Comparison of ENCODE assay signal across 8 mouse cellular contexts in genomic region chr5:45856303-45856821, GRCm38 (mm10). TPM values are rescaled to one million over a fixed set of nuclear protein-coding genes. Genes with fewer than 3 reads are reported as not detected.
DNase-seq lines count a peak whose midpoint lies in the region; ATAC-seq and TF ChIP-seq lines count a peak whose summit lies in the region.

No protein-coding gene starts in this region.

- no peak for TF ChIP-seq POLR2A in limb, embryonic 14.5 days (IDR thresholded peaks at IDR 0.05; ENCODE audit: borderline replicate concordance, extremely low read depth, insufficient read depth, insufficient read length)
- no peak for TF ChIP-seq POLR2A in spleen, adult 2 months (IDR thresholded peaks at IDR 0.05; ENCODE audit: low read depth, low read length)

- no peaks in the 10 kb centered on the region for H3K4me1 ChIP-seq in embryonic facial prominence, embryonic 11.5 days (ENCODE audit: control insufficient read depth, insufficient read depth, low read length)
- H3K4me1 ChIP-seq in limb, embryonic 14.5 days (ENCODE audit: control insufficient read depth, insufficient read depth, low read length), result peaks cover 4% of the 10 kb centered on the region; the same call in 1 of the 2 replicates
- H3K4me1 ChIP-seq in midbrain, embryonic 15.5 days, result peaks cover 8% of the 10 kb centered on the region
- no peaks in the 10 kb centered on the region for H3K4me1 ChIP-seq in spleen, adult 2 months (ENCODE audit: control insufficient read depth, insufficient read depth, insufficient read length)

- peak; percentile 81 for DNase-seq in 416B (ENCODE audit: low read depth)
- DNase-seq in adrenal gland, postnatal 25 days, result peak; percentile 47
- DNase-seq in embryonic facial prominence, embryonic 11.5 days (ENCODE audit: low spot score), result peak; percentile 78
- peak; percentile 61 to 69 for DNase-seq in heart, adult 18-20 months
- peak; percentile 54 for DNase-seq in kidney, adult 18-20 months
- DNase-seq in limb, embryonic 14.5 days (ENCODE audit: low spot score), result peak; percentile 76
- peak in 1 of 2 experiments; percentile 23 for DNase-seq in spleen, adult 2 months (ENCODE audit: low read depth in 1 of 2, low spot score in 2 of 2)

- H3K9me3 ChIP-seq in embryonic facial prominence, embryonic 11.5 days (replicated peaks; ENCODE audit: control insufficient read depth, low read length), result no peaks in the 10 kb centered on the region
- H3K9me3 ChIP-seq in limb, embryonic 14.5 days (ENCODE audit: control insufficient read depth, low read length), result no peaks in the 10 kb centered on the region
- H3K9me3 ChIP-seq in midbrain, embryonic 15.5 days, result no peaks in the 10 kb centered on the region

- H3K9ac ChIP-seq in embryonic facial prominence, embryonic 11.5 days (replicated peaks; ENCODE audit: low read length), result peak overlapping the region; percentile 92
- H3K9ac ChIP-seq in limb, embryonic 14.5 days (ENCODE audit: low read depth, low read length, severe bottlenecking), result peak overlapping the region; percentile 93
- peak overlapping the region; percentile 96 for H3K9ac ChIP-seq in midbrain, embryonic 15.5 days

- no peaks in the 10 kb centered on the region for H3K27me3 ChIP-seq in embryonic facial prominence, embryonic 11.5 days (ENCODE audit: control insufficient read depth, insufficient read depth, low read length)
- H3K27me3 ChIP-seq in limb, embryonic 14.5 days (ENCODE audit: control insufficient read depth, insufficient read depth, low read length), result no peaks in the 10 kb centered on the region
- H3K27me3 ChIP-seq in midbrain, embryonic 15.5 days (replicated peaks), result no peaks in the 10 kb centered on the region; the same call in 1 of the 2 replicates
- no peaks in the 10 kb centered on the region for H3K27me3 ChIP-seq in spleen, adult 2 months (ENCODE audit: control insufficient read depth, insufficient read depth, low read length)

- H3K36me3 ChIP-seq in embryonic facial prominence, embryonic 11.5 days (replicated peaks; ENCODE audit: control insufficient read depth, insufficient read depth, low read depth, low read length), result no peaks in the 10 kb centered on the region
- no peaks in the 10 kb centered on the region for H3K36me3 ChIP-seq in limb, embryonic 14.5 days (ENCODE audit: control insufficient read depth, insufficient read depth, low read length)
- H3K36me3 ChIP-seq in midbrain, embryonic 15.5 days (replicated peaks), result no peaks in the 10 kb centered on the region
- no peaks in the 10 kb centered on the region for H3K36me3 ChIP-seq in spleen, adult 2 months (ENCODE audit: control insufficient read depth, insufficient read depth, low read length)

- under 1% methylated on average over 27 of the region's 37 CpGs for WGBS in embryonic facial prominence, embryonic 11.5 days
- WGBS in limb, embryonic 14.5 days, result under 1% methylated on average over 27 of the region's 37 CpGs
- under 1% methylated on average over 29 of the region's 37 CpGs for WGBS in midbrain, embryonic 15.5 days
- WGBS in spleen, adult 2 months, result under 1% methylated on average over 28 of the region's 37 CpGs

- H3K4me2 ChIP-seq in embryonic facial prominence, embryonic 11.5 days (ENCODE audit: low read depth, low read length), result peak overlapping the region; percentile 83
- peak overlapping the region; percentile 76 for H3K4me2 ChIP-seq in limb, embryonic 14.5 days (replicated peaks; ENCODE audit: low read depth, low read length, severe bottlenecking)
- H3K4me2 ChIP-seq in midbrain, embryonic 15.5 days, result peak overlapping the region; percentile 76

- H3K4me3 ChIP-seq in embryonic facial prominence, embryonic 11.5 days (ENCODE audit: low read depth, low read length), result peak overlapping the region; percentile 96
- peak overlapping the region; percentile 82 for H3K4me3 ChIP-seq in limb, embryonic 14.5 days (replicated peaks; ENCODE audit: low read length)
- H3K4me3 ChIP-seq in midbrain, embryonic 15.5 days, result peak overlapping the region; percentile 77
- peak overlapping the region; percentile 75 for H3K4me3 ChIP-seq in spleen, adult 2 months (ENCODE audit: extremely low read depth, insufficient read depth, insufficient read length)

- peak overlapping the region; percentile 95 for H3K27ac ChIP-seq in embryonic facial prominence, embryonic 11.5 days (replicated peaks; ENCODE audit: low read depth, low read length)
- H3K27ac ChIP-seq in limb, embryonic 14.5 days (replicated peaks; ENCODE audit: low read depth, low read length), result peak overlapping the region; percentile 99
- peak overlapping the region; percentile 100 for H3K27ac ChIP-seq in midbrain, embryonic 15.5 days
- H3K27ac ChIP-seq in spleen, adult 2 months (ENCODE audit: insufficient read depth, low read length), result no peak overlapping the region

- peak; percentile 54 for ATAC-seq in embryonic facial prominence, embryonic 11.5 days (replicated peaks; ENCODE audit: insufficient number of reproducible peaks, low FRiP score, low TSS enrichment, low read depth)
- peak; percentile 54; the same call in 1 of the 2 replicates for ATAC-seq in limb, embryonic 14.5 days (ENCODE audit: low FRiP score, low read depth)
- ATAC-seq in midbrain, embryonic 15.5 days (replicated peaks), result peak; percentile 62

- no peak for TF ChIP-seq CTCF in spleen, adult 2 months (IDR thresholded peaks at IDR 0.05; ENCODE audit: extremely low read depth, insufficient read depth, insufficient read length, insufficient replicate concordance)

RNA-seq across cellular contexts. Expression of gene Lcorl, which starts 1.1 kb away (rescaled TPM):
- total RNA-seq in adrenal gland, postnatal 25 days (2021), result 25.9 and 32.8 TPM in 2 replicates
- polyA plus RNA-seq in embryonic facial prominence, embryonic 11.5 days (2014; fragmentation: Nextera tagmentation; extraction: Ambion mirVana), result 28.8 and 29.9 TPM in 2 replicates
- 1 to 10 TPM; 6.8 to 7.3 TPM for total RNA-seq in heart, adult 18-20 months (2021)
- 6.5 and 7.4 TPM in 2 replicates for polyA plus RNA-seq in limb, embryonic 14.5 days (2012; rRNA removed)
- 21.1 and 24.1 TPM in 2 replicates for polyA plus RNA-seq in limb, embryonic 14.5 days (2014; fragmentation: Nextera tagmentation; extraction: Ambion mirVana)
- 60.5 and 67.6 TPM in 2 replicates for polyA plus RNA-seq in midbrain, embryonic 15.5 days (2015; fragmentation: Nextera tagmentation; extraction: Ambion mirVana)
- 0.50 and 1.3 TPM in 2 replicates for polyA plus RNA-seq in spleen, adult 2 months (2012; rRNA removed)
